Mouse (Mus musculus) heart, postnatal 0 days (tissue): ENCODE results near the gene Rnf166. TPM values are rescaled to one million over a fixed set of nuclear protein-coding genes. Genes with fewer than 3 reads are reported as not detected.

ENCODE experiments used
- ATAC-seq: fragments of 200-750 bp; cut with Nextera tagmentation; 2 replicates; pipeline ENCODE4 v1.8.0; 2017; ENCODE audit warnings: low read depth, moderate number of reproducible peaks, moderate library complexity; ENCODE audit not compliant: insufficient read depth
- DNase-seq: peaks from one replicate; pipeline ENCODE4 v3.0.0-alpha.2; 2016; ENCODE audit warnings: low spot score
- H3K27ac ChIP-seq: fragments of 300-500 bp; sonication (generic); 2 replicates; pipeline ENCODE4 v1.5.1; 2014; ENCODE audit warnings: low read depth, mild to moderate bottlenecking
- H3K27me3 ChIP-seq: fragments of 300-500 bp; sonication (generic); 2 replicates; pipeline ENCODE4 v1.6.1; 2014; ENCODE audit warnings: low read length, mixed read lengths; ENCODE audit not compliant: control insufficient read depth, insufficient read depth
- H3K36me3 ChIP-seq: fragments of 300-500 bp; sonication (generic); replicated peaks from 2 replicates; pipeline ENCODE4 v1.6.1; 2014; ENCODE audit warnings: low read length, mixed read lengths; ENCODE audit not compliant: control insufficient read depth, insufficient read depth
- H3K4me1 ChIP-seq: fragments of 300-500 bp; sonication (generic); 2 replicates; pipeline ENCODE4 v1.6.1; 2014; ENCODE audit warnings: antibody characterized with exemption; ENCODE audit not compliant: control insufficient read depth, insufficient read depth
- H3K4me2 ChIP-seq: fragments of 300-500 bp; sonication (generic); 2 replicates; pipeline ENCODE4 v1.6.1; 2014; ENCODE audit warnings: low read depth, mild to moderate bottlenecking, low read length, moderate library complexity
- H3K4me3 ChIP-seq: fragments of 300-500 bp; sonication (generic); 2 replicates; pipeline ENCODE4 v1.5.1; 2014; ENCODE audit warnings: low read depth, low read length
- H3K9ac ChIP-seq: fragments of 300-500 bp; sonication (generic); replicated peaks from 2 replicates; pipeline ENCODE4 v1.6.1; 2014; ENCODE audit warnings: low read depth, low read length, mixed read lengths
- H3K9me3 ChIP-seq: fragments of 300-500 bp; sonication (generic); replicated peaks from 2 replicates; pipeline ENCODE4 v1.6.1; 2016; ENCODE audit warnings: low read length; ENCODE audit not compliant: control insufficient read depth
- CTCF ChIP-seq: IDR thresholded peaks from 2 replicates; pipeline ENCODE4 v1.5.1; 2016; ENCODE audit warnings: antibody characterized with exemption, control low read depth, low read depth
- EP300 ChIP-seq: IDR thresholded peaks from 2 replicates; pipeline ENCODE4 v1.6.1; 2016; ENCODE audit warnings: antibody characterized with exemption, low read depth
- WGBS: fragments of 180-500 bp; shearing (Covaris S2); extraction: QIAGEN DNeasy Blood & Tissue Kit; methylation state at CpG from one replicate; pipeline ENCODE4 v1.1.7; 2014; 5-methylcytosine and 5-hydroxymethylcytosine counted together
- polyA plus RNA-seq: library from polyadenylated mRNA; unstranded; fragments of >200 nt; fragmentation: Nextera tagmentation; extraction: Ambion mirVana; gene quantifications from 2 replicates; pipeline ENCODE4 v1.2.1, GENCODE M21; 2015
- total RNA-seq: library from RNA; depleted of rRNA; stranded (reverse); fragments of >200 nt; gene quantifications from 2 replicates; pipeline ENCODE4 v1.2.3, GENCODE M21; 2014; ENCODE audit warnings: low replicate concordance

The Rnf166 gene
- total and polyA plus RNA-seq, 2 experiments from 2014 or later, result 39.4 to 42.7 TPM

DNA sequence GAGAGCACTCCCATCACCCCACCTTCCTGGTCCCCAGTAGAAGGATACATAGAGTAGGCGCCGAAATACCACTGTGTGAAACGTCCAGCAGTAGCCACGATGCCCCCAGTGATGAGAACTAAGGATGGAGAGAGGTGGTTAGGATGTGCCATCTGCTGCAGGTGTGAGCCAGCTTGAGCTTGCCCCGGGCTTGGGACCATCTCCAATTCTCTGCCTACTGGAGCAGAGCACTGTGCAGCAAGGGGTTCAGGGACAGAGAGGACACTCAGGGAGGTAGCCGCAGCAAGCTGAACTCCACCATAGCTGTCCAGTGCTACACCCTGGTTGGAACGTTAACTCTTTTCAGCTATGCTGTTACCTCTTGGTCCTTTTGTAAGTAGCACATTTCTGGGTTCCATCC, 48.3 kb downstream of the Rnf166 start:
- no peak overlapping the region for H3K27ac ChIP-seq
- ATAC-seq (no peak), DNase-seq (no peak)
- H3K9ac ChIP-seq, result no peak overlapping the region
- no peaks in the 10 kb centered on the region for H3K9me3 ChIP-seq
- H3K4me3 ChIP-seq, result no peak overlapping the region
- TF ChIP-seq EP300 (no peak), CTCF (no peak)
- H3K4me2 ChIP-seq, result no peak overlapping the region
- peaks cover 13% of the 10 kb centered on the region; the same call in 1 of the 2 replicates for H3K4me1 ChIP-seq
- peaks cover 19% of the 10 kb centered on the region; the same call in 1 of the 2 replicates for H3K36me3 ChIP-seq
- 92% methylated on average over 7 of the region's 7 CpGs for WGBS
- H3K27me3 ChIP-seq, result no peaks in the 10 kb centered on the region

DNA sequence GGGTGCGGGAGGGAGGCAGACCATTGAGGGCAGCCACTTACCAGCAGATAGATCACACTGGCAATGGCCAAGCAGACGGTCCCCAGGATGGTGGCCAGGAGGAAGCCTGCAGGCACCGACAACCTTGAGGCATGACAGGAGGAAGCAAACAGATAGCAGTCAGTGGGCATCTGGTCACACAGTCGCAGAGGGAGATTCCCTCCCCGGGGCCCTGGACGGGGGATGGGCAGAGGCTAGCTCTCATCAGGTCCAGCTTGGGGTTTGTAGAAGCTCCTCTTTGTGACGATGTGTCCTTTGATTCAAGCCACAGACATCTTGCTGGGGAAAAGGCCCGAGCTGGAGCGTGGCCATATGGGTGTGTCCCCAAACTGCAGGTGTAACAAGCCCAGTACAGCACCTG, 49.7 kb downstream of the Rnf166 start:
- Histone ChIP-seq H3K9me3 (no peaks in the 10 kb centered on the region), H3K4me3 (no peak overlapping the region), H3K27ac (no peak overlapping the region), H3K36me3 (peaks cover 19% of the 10 kb centered on the region; the same call in 1 of the 2 replicates), H3K4me2 (no peak overlapping the region), H3K9ac (no peak overlapping the region), H3K27me3 (no peaks in the 10 kb centered on the region), H3K4me1 (0 out of 2 replicates have a peak, but pooled peaks cover 6% of the 10 kb centered on the region)
- WGBS, result 55% methylated on average over 9 of the region's 9 CpGs
- no peak for ATAC-seq
- DNase-seq, result no peak
- TF ChIP-seq EP300 (no peak), CTCF (no peak)

DNA sequence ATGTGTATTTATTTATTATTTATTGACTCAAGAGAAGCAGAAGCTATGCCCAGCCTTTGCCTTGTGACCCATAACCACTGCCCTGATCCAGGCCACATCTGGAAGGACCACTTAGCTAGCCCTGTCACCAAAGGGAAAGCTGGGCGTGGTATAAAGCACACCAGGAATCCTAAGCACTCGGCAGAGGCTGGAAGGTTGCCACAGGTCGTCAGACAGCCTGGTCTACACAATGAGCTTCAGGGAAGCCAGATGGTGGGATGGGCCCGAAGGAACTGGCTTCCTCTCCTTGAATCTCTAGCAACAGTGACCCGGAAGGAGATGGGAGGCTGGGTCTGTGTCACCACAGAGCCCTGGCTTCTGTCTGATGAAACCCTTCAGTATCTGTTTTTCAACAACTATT, 52.2 kb downstream of the Rnf166 start:
- Histone ChIP-seq H3K9me3 (no peaks in the 10 kb centered on the region), H3K4me2 (no peak overlapping the region), H3K9ac (no peak overlapping the region), H3K27ac (no peak overlapping the region), H3K36me3 (peaks cover 19% of the 10 kb centered on the region; the same call in 1 of the 2 replicates), H3K4me1 (0 out of 2 replicates have a peak, but pooled peaks cover 6% of the 10 kb centered on the region), H3K4me3 (no peak overlapping the region), H3K27me3 (no peaks in the 10 kb centered on the region)
- ATAC-seq (peak; percentile 71), DNase-seq (peak; percentile 62)
- 22% methylated on average over 5 of the region's 5 CpGs for WGBS
- TF ChIP-seq EP300, result no peak
- TF ChIP-seq CTCF, result no peak

DNA sequence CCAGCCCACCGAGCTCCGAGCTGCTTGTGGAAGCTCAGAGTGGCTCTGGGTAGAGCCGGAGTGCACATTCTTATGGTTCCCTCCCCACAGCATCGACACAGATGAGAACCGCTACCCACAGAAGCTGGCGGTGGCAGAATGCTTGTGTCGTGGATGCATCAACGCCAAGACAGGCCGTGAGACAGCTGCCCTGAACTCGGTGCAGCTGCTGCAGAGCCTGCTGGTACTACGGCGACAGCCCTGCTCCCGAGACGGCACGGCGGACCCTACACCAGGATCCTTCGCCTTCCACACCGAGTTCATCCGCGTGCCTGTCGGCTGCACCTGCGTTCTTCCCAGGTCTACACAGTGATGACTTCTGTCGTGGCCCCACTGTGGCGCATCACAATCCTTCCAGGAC, 52.6 kb downstream of the Rnf166 start:
- 81% methylated on average over 24 of the region's 24 CpGs for WGBS
- Histone ChIP-seq H3K9me3 (no peaks in the 10 kb centered on the region), H3K27ac (no peak overlapping the region)

DNA sequence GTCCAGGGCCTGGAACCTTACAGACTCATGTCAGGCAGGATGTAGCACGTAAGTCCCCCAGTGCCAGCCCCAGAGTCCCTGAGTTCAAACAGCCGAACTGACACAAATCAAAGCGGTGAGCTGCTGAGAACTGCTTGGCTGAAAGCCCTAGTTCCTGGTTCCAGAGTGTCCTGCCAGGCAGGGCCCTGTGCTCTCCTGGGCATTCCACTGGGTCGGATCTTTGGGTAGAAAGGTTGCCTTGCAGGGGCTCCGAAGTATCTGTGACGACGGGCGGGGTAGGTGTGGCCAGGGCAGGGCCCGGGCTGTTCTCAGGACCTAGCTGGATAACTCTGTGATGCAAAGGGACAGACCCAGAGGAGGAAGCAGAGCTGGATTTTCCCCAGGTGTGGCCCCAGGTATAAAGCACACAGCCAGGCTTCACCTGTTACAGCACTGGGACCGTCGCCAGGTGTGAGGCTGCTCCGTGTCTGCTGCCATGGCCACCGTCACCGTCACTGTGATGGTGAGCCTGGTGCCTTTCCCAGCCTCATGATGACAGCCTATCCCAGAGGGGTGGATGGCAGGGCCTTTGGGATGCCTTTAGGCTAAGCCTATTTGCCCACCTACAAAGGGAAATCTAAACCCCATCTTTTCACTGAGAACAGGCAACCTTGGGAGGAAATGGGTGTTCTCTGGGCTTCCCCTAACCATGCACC, 54.3 kb downstream of the Rnf166 start, which contains the start of gene Il17c:
TSS of gene Il17c (plus strand) at position 645 of the 695 bp plus-strand sequence.
- DNase-seq (no peak), ATAC-seq (no peak)
- no peak for TF ChIP-seq EP300
- H3K9ac ChIP-seq, result no peak within 1 kb of the TSS
- H3K36me3 ChIP-seq, result peaks cover 28% of the 10 kb centered on the region; the same call in 1 of the 2 replicates
- 69% methylated on average over 14 of the region's 14 CpGs for WGBS
- H3K4me1 ChIP-seq, result 0 out of 2 replicates have a peak, but pooled peaks cover 6% of the 10 kb centered on the region
- no peaks in the 10 kb centered on the region for H3K9me3 ChIP-seq
- no peak within 1 kb of the TSS for H3K27ac ChIP-seq
- H3K27me3 ChIP-seq, result no peaks in the 10 kb centered on the region
- H3K4me3 ChIP-seq, result no peak within 1 kb of the TSS
- H3K4me2 ChIP-seq, result no peak within 1 kb of the TSS

More for the DNA sequence above, 52.6 kb downstream of the Rnf166 start:
- Histone ChIP-seq H3K9ac (no peak overlapping the region), H3K36me3 (peaks cover 21% of the 10 kb centered on the region), H3K27me3 (no peaks in the 10 kb centered on the region), H3K4me3 (no peak overlapping the region), H3K4me1 (0 out of 2 replicates have a peak, but pooled peaks cover 6% of the 10 kb centered on the region), H3K4me2 (no peak overlapping the region)
- ATAC-seq (no peak), DNase-seq (no peak)
- TF ChIP-seq CTCF (no peak), EP300 (no peak)
